Mouse (Mus musculus): Measurements from ENCODE around the gene 2610528J11Rik.
"Not testable (repeated sequence)": the region's sequence is repeated elsewhere in the genome, so short reads cannot be mapped to it uniquely, and the experiment has no call there.

2610528J11Rik gene

DNA sequence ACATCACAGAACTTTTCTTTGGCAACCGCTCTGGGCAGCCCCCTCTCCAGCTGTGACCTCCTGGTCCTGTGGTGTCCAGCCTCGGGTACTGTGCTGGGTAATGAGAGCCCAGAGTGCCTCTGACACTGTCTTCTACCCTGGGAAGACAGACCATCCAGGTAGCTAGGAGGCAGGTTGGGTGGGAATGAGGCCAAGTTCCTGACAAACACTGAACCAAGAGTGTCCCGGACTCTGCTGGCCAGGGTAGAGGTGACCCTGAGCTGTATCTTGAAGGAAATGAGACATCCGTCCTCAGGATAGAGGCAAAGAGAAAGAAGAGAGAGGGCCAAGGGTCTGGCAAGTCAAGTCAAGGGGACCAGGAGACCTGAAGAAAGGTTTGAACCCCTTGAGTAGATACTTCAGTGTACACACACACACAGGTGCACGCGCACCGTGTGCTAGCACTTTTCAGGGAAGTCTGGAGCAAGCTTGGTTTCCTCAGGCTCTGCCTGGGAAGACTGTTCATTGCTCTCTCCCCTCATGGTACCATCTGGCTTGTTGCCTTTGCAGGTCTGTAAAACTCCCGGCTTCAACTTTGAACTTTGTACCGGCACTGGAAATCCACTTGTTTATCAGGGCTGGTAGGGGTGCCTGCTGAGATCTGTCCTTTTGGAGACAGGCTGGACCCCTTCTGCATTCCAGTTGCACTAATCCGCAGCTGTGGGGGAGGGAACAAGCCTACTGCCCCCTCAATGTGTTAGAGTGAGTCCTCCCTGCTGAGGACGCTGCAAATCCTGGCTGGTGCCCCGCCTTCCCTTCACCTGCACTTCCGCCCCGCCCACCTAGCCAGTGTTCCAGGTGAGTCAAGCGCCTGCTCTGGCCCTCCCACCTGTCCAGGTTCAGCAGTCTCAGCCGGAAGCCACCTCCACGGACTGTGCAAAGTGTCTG lies at the start of gene 2610528J11Rik:
Gene 2610528J11Rik (plus strand): TSS at position 592 of the 927 bp plus-strand sequence.
- peak; percentile 82 for DNase-seq (ENCODE audit: low spot score)

DNA sequence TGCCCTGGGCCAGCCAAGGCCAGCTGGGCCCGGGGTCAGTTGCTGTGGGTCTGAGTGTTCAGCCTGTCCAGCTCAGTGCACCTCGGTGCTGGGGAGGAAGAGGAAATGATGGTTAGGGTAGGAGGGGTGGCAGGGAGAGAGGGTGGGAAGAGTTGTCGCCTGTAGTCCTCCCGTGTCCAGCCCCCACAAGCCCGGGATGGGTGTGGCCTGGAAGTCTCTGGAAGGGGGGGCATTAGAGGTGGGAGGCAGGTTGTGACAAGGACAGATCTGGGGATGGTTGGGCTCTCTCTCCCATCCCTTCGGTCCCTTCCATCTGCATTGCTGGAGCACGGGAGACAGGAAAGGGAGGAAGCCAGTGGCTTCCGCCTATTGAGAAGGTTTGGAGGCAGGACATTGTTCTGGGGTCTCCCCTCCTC lies 37.1 kb upstream of the 2610528J11Rik start, which contains the start of gene Tie1:
Gene Tie1 (minus strand): TSS at position 345 of the 416 bp plus-strand sequence.
- peak; percentile 89 for DNase-seq (ENCODE audit: low spot score)

GRCm38 (mm10) chr4:118490461-118490860 lies 36.3 kb upstream of the 2610528J11Rik start:
- no peak for DNase-seq (ENCODE audit: low spot score)

DNA sequence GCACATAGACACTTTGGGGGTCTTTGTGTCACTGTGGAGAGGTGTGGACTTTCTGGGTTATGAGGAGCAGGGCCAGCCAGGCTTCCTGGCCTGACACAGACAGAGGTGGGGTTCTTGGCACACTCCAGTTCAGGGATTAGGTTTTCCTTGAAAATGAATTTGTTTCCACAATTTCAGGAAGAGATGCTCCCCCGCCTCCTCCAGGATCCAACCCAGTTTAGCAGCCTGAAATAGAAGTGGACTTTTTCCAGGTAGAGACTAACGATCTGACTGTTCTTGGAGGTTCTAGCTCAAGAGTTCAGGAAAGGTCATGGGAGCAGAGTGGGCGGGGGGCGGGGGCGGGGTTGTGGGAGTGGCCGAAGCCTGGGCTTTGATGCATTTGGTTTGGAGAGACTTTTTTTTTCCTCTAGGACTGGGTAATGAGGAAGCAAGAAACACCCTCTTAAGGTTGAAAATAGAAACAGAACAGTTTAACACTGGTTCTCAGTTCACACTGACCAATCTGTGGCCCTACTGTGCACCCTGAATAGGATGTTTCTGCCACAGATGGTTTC lies 26.6 kb upstream of the 2610528J11Rik start:
- DNase-seq (ENCODE audit: low spot score), result no peak

GRCm38 (mm10) chr4:118500792-118501191 lies 26.0 kb upstream of the 2610528J11Rik start:
- peak; percentile 14 for DNase-seq (ENCODE audit: low spot score)

GRCm38 (mm10) chr4:118505551-118505950 lies 21.2 kb upstream of the 2610528J11Rik start:
- peak; percentile 51 for DNase-seq (ENCODE audit: low spot score)

DNA sequence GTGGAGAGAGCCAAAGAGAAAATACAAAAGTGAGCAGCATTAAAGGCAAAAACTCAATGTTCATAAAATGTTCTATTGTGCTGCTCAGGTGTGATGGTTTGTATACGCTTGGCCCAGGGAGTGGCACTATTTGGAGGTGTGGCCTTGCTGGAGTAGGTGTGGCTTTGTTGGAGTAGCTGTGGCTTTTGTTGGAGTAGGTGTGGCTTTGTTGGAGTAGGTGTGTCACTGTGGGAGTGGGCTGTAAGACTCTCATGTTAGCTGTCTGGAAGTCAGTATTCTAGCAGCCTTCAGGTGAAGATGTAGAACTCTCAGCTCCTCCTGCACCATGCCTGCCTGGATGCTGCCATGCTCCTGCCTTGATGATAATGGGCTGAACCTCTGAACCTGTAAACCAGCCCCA lies 19.6 kb upstream of the 2610528J11Rik start:
- DNase-seq (ENCODE audit: low spot score), result not testable (repeated sequence)

DNA sequence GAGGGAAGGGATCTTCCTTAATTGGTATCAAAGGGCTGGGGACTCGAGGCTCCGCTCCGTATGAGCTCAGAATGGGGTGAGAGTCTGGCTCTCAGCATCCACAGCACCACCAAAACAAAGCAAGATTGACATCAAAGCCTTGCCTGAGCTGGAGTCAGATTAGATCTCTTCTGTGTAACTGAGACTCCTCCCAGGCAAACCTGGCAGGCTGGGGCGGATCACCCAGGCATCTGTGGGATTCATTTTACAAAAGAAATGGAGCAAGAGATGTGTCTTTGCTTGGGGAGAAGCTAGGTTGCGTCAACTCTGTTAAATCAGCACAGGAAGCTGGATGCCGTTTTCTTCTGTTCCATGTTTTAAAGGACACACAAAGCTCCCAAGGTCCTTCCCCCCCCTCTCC lies 17.7 kb upstream of the 2610528J11Rik start:
- peak; percentile 23 for DNase-seq (ENCODE audit: low spot score)

GRCm38 (mm10) chr4:118516699-118517496 lies 9.9 kb upstream of the 2610528J11Rik start:
- DNase-seq (ENCODE audit: low spot score), result peak; percentile 51

GRCm38 (mm10) chr4:118517497-118518146 lies 9.2 kb upstream of the 2610528J11Rik start:
- DNase-seq (ENCODE audit: low spot score), result peak; percentile 24

DNA sequence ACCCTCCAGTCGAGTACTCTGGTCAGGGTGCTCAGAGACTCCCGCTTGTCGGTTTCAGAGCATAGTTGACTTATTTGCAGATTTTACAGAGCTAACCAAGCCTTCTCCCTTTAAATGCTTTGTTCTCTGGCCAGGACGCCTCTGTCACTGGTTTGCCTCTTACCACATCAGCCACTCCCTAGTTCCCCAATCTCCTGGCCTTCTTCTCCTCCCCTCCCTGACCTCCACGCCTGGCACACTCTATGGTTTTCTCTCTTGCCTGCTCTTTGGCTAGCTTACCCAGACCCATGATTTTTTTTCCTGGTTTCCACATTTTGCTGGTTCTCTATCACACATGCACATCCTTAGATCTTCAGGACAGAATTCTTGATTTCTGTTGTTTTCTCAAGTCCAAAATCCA lies 8.6 kb upstream of the 2610528J11Rik start:
- peak; percentile 28 for DNase-seq (ENCODE audit: low spot score)

- DNase-seq (ENCODE audit: low spot score), result no peak
These were observed 4.6 kb upstream of the 2610528J11Rik start for GRCm38 (mm10) chr4:118522248-118522647.

DNA sequence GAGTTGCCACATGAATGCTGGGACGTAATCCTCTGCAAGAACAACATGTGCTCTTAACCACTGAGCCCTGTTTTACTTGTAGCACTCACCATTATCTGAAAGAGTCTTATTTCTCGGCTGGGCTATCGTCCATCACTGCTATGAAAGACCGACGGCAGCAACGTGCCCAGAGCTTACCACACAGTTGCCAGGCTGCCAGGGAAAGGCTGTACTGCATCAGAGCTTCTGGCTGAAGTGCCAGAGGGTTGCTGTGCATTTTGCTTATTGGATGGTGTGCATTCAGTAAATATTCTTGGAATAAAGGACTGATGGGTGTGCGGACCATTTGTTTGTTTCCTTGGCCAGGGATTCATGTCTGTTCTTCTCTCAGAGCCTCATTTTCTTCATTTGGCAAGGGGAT lies 2.8 kb upstream of the 2610528J11Rik start:
- no peak for DNase-seq (ENCODE audit: low spot score)

GRCm38 (mm10) chr4:118525779-118526178 lies 1.0 kb upstream of the 2610528J11Rik start:
- DNase-seq (ENCODE audit: low spot score), result no peak

DNA sequence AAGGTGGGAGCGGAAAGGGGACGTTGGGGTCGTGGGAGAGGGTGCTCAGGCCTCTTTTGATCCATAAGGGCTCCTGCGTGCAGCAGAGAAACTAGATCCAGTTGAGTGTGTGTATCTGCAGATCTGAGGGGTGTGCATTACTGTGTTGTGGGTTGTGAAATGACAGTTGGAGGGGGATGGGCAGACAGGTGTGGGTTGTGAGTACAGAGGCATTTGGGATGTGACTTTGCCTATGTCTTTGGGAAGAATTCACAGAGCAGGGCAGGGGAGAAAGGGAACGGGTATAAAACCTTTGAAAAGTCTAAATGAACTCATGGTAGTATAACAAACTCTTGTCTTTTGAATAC lies 509 bp downstream of the 2610528J11Rik start:
- DNase-seq (ENCODE audit: low spot score), result no peak

DNA sequence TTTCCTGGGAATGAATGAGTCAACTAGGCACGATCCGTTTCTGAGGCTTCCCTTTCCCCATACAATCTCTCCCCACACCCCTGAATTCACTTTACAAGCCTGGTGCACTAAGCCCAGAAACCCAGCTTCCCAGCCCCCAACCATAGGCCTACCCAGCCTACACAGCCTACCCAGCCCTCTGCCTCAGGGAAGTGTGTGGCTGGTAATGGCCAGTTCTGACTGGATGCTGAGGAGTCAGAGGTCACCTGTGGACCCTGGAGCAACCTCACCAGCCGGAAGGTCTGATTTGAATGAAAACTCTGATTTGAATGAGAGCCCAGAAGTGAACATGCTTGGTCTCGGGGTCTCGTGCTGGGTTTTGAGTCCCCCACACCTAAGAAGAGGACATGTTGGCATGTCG lies 921 bp downstream of the 2610528J11Rik start:
- no peak for DNase-seq (ENCODE audit: low spot score)

GRCm38 (mm10) chr4:118532663-118533062 lies 5.9 kb downstream of the 2610528J11Rik start:
- DNase-seq (ENCODE audit: low spot score), result no peak

- DNase-seq (ENCODE audit: low spot score), result no peak
These were observed 6.4 kb downstream of the 2610528J11Rik start for GRCm38 (mm10) chr4:118533156-118533555.

DNA sequence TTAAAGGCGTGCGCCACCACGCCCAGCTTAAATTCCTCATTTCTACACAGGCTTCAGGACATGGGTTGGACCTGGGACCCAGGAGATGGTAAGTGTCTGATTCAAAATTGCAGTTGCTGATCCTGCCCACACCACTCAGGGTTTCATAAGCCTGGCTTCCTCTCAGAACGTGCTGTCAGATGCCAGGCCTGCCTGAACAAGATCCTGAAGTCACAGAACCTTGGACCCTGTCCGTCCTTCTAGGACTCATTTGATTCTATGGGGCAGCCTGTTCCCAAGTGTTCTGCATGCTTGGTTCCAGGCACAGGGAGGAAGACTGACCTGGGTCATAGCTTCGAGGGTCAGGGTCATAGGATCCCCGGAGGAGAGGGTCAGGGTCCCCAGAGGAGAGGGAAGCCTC lies 6.8 kb downstream of the 2610528J11Rik start:
- no peak for DNase-seq (ENCODE audit: low spot score)

DNA sequence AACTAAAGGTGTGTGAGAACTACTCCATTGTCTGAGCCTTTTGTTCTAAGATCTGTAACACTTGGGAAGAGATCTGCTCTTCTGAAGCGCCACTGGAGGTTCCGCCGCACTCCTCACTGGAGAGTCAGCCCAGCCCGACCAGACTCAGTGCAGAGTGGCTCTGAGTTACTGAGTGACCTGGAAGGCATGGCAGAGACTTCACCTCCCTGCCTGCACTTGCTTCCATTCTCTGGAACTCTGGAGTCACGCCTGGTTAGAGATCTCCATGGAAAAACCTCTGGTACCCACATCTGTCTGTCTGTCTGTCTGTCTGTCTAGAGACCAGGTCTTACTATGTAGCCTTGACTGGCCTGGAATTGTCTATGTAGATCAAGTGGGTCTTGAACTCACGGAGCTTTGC lies 8.8 kb downstream of the 2610528J11Rik start:
- no peak for DNase-seq (ENCODE audit: low spot score)

DNA sequence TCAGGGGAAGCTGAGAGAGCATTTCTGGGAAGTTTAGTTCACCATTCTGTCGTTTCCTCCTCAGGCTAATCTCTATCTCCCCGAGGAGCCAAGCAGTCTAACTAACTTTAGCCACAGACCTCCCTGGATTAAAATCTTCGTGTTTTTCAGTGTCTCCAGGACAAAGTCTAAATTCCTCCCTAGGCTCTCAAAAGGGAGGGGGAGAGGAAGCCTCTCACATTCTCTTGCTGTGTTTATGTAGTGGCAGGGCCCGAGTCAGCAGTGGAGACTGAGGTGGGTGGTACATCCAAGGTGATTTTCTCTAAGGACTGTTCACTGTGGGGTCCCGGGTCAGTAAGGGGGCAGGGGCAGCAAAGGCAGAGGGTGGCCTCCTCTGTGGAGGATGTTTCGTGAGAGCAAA lies 11.0 kb downstream of the 2610528J11Rik start:
- DNase-seq (ENCODE audit: low spot score), result no peak

- no peak for DNase-seq (ENCODE audit: low spot score)
These were observed 13.1 kb downstream of the 2610528J11Rik start for GRCm38 (mm10) chr4:118539904-118540303.

All from lung, postnatal 25 days (tissue).